ENCODE assay signal across 11 mouse cellular contexts in genomic region chr2:137357181-137357738, GRCm38 (mm10).
DNase-seq lines count a peak whose midpoint lies in the region; ATAC-seq and TF ChIP-seq lines count a peak whose summit lies in the region.
"Had no signal": no experiment of that assay in that cellular context is flagged by ENCODE, and none has a peak within 500 bp of the region (broad histone marks: within the 10 kb centered on the region; RNA-seq: fewer than 3 reads in every experiment).

No protein-coding gene starts in this region.

- intact Hi-C loops in heart, postnatal 14 days (cut with DNase I), result no loop called here

- H3K9me3 ChIP-seq in hindbrain, postnatal 0 days (ENCODE audit: low read length), result no peaks in the 10 kb centered on the region
- H3K9me3 ChIP-seq in hindbrain, embryonic 13.5 days, result no peaks in the 10 kb centered on the region
- H3K9me3 ChIP-seq: forebrain, embryonic 15.5 days had no signal

- H3K4me1 ChIP-seq in hindbrain, postnatal 0 days (ENCODE audit: insufficient read depth, low read length), result no peaks in the 10 kb centered on the region
- no peaks in the 10 kb centered on the region for H3K4me1 ChIP-seq in hindbrain, embryonic 13.5 days (replicated peaks)

- H3K36me3 ChIP-seq in hindbrain, postnatal 0 days (ENCODE audit: insufficient read depth, low read length), result no peaks in the 10 kb centered on the region
- H3K36me3 ChIP-seq in hindbrain, embryonic 13.5 days, result no peaks in the 10 kb centered on the region
- H3K36me3 ChIP-seq: forebrain, embryonic 15.5 days had no signal

- no peak for ATAC-seq in hindbrain, postnatal 0 days
- ATAC-seq in hindbrain, embryonic 13.5 days (ENCODE audit: low FRiP score), result no peak
- no peak for ATAC-seq in megakaryocyte, adult 5-6 weeks (ENCODE audit: poor library complexity, severe bottlenecking)
- ATAC-seq: forebrain, embryonic 15.5 days had no signal

- no peak overlapping the region; the same call in 1 of the 2 replicates for H3K4me3 ChIP-seq in hindbrain, postnatal 0 days (ENCODE audit: low read length)
- no peak overlapping the region for H3K4me3 ChIP-seq in hindbrain, embryonic 13.5 days
- H3K4me3 ChIP-seq: forebrain, embryonic 15.5 days had no signal

- H3K27me3 ChIP-seq in hindbrain, postnatal 0 days (ENCODE audit: insufficient read depth, low read length), result no peaks in the 10 kb centered on the region
- no peaks in the 10 kb centered on the region for H3K27me3 ChIP-seq in hindbrain, embryonic 13.5 days
- H3K27me3 ChIP-seq: CH12.LX; forebrain, embryonic 15.5 days had no signal

- WGBS in hindbrain, postnatal 0 days, result 63% methylated on average over 13 of the region's 13 CpGs
- 80% methylated on average over 13 of the region's 13 CpGs for WGBS in hindbrain, embryonic 13.5 days

- H3K4me2 ChIP-seq in hindbrain, postnatal 0 days (ENCODE audit: low read depth, low read length), result peak overlapping the region; percentile 29
- no peak overlapping the region for H3K4me2 ChIP-seq in hindbrain, embryonic 13.5 days
- H3K4me2 ChIP-seq: forebrain, embryonic 15.5 days had no signal

- no peak for TF ChIP-seq CTCF in hindbrain, postnatal 0 days (IDR thresholded peaks at IDR 0.05; ENCODE audit: low read depth)

- H3K9ac ChIP-seq in hindbrain, postnatal 0 days (replicated peaks; ENCODE audit: low read length), result no peak overlapping the region
- H3K9ac ChIP-seq in hindbrain, embryonic 13.5 days, result no peak overlapping the region
- H3K9ac ChIP-seq: forebrain, embryonic 15.5 days had no signal

- peak; percentile 16 for DNase-seq in hindbrain, postnatal 0 days (ENCODE audit: low spot score)
- peak; percentile 4 for DNase-seq in ovary, postnatal 36 days (ENCODE audit: low spot score)
- DNase-seq in ovary, postnatal 14 days (ENCODE audit: low spot score), result no peak
- DNase-seq in heart, postnatal 14 days, result peak; percentile 2 to 9
- no peak for DNase-seq in embryo, embryonic 10.5 days (ENCODE audit: low spot score)
- DNase-seq in spleen, adult 18-20 months, result no peak
- DNase-seq: right cerebral cortex, postnatal 14 days had no signal

- no peak overlapping the region for H3K27ac ChIP-seq in hindbrain, postnatal 0 days
- no peak overlapping the region for H3K27ac ChIP-seq in hindbrain, embryonic 13.5 days
- H3K27ac ChIP-seq: forebrain, embryonic 15.5 days had no signal

Comparison
In these comparisons a context has a peak if more than half of its experiments do, and no peak if none do; other contexts are left out.
1. DNase-seq: peak in hindbrain, postnatal 0 days (single experiment), ovary, postnatal 36 days (single experiment) and heart, postnatal 14 days (2 of 2); none in ovary, postnatal 14 days (single experiment), embryo, embryonic 10.5 days (single experiment) and spleen, adult 18-20 months (0 of 2).